Mouse (Mus musculus): ENCODE data around the gene Cox6b1.

Gene Cox6b1

DNA sequence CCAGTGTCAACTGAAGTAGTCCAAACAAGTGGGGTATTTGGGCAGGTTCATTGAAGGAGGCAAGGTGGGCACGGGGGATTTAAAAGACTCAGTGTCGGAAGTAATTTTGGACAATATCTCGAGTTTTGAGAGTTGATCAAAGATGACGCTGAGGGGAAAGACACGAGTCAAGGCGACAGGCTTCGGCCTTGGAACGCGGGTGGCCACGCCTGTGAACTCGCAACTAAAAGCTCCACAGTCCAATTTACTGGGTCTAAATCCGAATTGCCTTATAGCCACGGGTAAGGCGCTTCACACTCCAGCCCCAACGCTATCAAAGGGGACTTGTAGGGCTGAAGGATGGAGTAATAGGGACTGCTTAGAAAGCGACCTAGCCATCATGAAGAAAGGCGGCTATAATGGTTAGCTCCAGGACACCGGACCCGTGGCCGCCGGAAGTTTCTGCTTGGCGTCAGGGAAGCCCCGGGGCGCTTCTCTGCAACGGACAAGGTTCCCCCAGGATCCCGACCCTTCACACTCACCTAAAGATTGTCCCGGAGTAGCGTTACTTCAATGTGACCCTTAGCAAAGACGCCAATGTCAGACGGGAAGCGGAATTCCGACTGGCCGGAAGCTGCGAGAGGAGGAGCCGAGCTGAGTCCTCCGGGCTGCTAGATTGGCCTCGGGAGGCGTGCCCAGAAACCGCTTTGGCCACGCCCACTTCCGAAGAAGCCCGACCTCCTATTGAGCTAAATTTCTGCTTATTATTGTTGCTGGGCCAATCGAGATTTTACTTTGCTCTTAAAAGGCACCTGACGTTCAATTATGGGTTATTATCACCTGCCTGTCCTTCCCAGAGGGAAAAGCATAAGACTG, at the start of gene Cox6b1:
Gene Cox6b1 (minus strand): TSS at position 622 of the 855 bp plus-strand sequence.
- peak; percentile 61 to 72 for DNase-seq (ENCODE audit: low spot score in 2 of 2)

DNA sequence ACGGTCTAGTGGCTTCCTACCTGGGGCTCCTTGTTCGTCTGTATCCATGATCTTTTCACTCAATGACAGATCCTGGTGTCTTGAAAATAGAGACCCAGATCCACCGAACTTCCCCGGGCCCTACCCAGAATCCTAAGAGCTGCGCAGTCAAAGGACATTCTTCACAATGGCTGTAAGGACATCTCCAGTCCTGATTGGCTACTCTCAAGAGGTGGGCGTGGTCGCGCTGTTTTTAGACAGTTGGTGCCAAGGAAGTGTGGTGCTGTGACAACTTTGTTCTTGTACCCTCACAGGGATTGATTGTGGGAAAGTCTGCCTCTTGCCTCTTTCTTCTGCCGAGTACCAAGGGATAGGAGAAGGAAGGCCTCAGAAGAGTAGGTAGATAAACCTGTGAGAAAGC, 45.5 kb upstream of the Cox6b1 start, which contains the start of gene Pmis2:
Gene Pmis2 (minus strand): TSS at position 126 of the 400 bp plus-strand sequence.
- DNase-seq (ENCODE audit: low spot score in 2 of 2), result no peak

DNA sequence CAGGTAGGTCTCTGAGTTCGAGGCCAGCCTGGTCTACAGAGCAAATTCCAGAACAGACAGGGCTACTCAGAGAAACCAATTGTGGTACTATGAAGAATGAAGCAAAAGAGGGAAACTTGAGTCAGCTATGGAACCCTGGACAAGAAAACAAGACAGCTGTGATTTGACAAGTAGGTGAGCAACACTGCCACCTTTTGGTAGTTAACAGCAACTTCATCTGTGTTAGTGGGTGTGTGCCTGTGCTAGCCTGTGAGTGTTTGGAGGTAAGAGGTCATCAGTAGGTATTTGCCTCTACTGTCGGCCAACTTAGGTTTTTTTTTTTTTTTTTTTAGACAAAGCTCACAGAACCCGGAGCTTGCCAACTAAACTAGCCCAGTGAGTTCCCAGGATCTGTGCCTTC, 43.3 kb upstream of the Cox6b1 start:
- DNase-seq (ENCODE audit: low spot score in 2 of 2), result no peak

DNA sequence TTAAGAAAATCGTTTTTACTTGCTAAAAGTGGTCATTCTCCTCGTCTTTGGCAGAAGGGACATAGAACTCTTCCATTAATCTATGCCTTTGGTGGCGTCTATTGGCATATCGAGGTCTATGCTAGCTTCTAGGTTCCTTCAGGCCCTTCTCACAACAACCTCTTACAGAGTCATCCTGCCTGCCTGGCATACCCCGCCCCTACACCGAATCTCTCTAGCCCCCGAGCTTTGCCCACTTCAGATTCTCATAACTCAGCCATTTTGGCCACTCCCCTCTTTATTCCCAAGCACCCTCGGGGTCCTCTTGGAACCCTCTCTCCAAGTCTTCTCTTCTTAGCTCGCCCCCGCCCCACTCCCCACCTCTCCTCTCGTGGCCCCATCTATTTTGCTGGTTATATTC, 39.4 kb upstream of the Cox6b1 start:
- no peak for DNase-seq (ENCODE audit: low spot score in 2 of 2)

DNA sequence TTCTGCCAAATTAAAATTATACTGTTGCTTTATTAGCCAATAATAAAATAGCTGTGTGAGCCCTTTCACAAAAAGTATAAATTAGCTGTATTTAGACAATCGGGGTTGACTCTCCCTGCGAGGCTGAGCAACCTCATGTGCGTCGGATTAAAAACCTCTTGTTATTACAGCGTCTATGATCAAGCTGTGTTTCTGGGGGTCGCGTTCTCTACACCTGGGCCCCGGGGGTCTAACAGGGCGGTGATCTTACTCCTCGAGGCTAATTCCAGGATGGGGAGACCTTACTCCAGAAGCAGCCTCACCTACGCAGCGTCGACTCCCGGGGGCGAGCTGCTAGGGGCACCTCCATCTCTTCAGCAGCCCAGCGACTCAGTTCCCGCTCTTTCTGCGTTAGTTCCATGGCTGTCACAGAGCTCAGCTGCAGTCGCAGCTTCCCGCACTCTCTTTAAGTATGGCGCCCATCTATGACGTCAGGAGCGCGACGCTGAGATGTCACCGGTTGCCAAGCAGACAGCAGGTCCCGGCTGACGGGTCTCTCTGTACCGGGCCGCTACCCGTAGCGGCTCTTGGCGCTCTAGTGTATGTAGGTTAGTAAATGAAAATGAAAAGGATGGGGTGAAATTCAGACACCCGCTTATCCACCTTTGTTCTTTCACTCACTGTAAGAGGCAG, 38.7 kb upstream of the Cox6b1 start, which contains the start of gene Haus5:
Gene Haus5 (minus strand): TSS at position 466 of the 672 bp plus-strand sequence.
- peak; percentile 84 to 86 for DNase-seq (ENCODE audit: low spot score in 2 of 2)

DNA sequence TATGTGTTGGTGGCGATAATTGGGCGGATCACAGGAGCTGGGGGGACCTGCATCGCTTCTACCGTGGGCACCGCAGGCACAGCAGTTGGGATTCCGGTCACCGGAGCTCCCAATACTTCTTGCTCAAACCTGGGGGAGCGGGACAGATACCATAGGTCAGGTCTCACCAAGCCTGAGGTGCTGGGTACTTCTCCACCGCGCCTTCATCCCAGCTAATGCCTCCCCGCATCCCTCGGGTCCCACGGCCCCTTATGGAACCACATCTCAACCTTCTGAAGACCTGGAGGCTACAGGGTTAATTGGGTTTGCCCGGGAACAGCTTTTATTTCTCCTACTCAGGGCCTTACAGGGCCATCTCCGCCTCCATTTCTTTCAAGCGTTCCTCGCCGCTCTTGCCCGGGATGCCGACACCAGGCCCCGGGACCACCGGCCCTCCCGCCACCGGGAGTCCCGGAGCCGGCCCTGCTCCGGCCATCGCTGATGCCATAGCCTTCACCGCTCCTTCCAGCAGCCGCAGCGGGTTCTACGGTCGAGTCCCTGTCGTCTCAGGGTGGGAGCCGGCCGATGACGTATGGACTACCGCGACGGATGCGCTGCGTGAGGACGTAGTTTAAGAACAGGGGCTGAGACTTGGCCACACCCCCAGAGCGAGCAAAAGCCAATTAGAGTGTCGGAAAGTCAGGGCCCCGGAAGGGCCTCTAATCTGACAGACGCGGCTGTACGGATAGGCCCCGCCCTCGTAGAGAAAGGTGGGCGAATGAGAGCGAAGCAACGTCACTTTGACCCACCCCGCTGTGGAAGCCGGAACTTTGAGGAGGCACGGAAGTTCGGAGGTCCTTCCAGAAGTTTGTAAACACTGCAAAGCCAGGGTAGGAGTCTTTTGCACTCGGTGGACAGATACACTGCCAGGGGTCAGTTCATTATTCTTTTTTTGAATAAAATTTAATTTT, 23.9 kb upstream of the Cox6b1 start, which contains the start of gene Rbm42:
Gene Rbm42 (minus strand): TSS at position 727 of the 950 bp plus-strand sequence.
- DNase-seq (ENCODE audit: low spot score in 2 of 2), result peak; percentile 95 to 97

DNA sequence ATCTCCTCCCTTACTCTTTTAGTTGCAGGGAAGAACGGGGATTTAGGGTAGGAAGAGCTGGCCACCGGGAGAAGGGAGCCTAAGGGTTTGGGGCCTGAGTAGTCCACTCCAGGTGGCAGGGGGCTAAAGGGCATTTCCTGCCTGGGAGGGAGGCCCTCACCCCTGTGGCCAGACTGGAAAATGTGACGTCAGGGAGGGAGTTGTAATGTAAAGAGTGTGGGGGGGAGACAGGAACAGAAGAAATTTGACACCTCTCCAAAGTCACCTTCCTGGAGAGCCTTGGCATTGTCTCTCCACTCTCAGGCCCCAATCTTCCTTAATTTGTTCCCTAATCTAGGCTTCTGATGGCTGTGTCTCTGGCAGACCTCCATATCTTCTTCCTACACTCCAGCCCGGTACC, 13.1 kb upstream of the Cox6b1 start:
- no peak for DNase-seq (ENCODE audit: low spot score in 2 of 2)

DNA sequence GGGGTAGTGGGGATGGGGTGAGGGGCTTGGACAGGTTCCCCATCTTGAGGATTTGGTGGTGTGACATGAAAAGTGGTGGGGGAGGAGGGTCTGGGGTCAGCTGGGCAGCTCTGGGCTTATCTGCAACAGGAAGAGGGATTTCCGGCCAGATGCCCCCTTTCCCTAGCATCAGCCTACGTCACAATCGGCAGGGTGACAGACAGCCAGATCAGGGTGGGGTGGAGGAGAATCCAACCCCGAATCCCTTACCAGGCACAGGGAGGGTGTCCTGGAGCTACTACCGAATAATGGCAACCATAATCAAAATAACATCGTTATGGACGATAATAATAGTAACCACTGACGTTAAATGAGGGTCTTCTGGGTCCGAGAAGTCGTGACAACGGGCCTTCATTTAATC, 10.4 kb upstream of the Cox6b1 start:
- DNase-seq (ENCODE audit: low spot score in 2 of 2), result no peak

DNA sequence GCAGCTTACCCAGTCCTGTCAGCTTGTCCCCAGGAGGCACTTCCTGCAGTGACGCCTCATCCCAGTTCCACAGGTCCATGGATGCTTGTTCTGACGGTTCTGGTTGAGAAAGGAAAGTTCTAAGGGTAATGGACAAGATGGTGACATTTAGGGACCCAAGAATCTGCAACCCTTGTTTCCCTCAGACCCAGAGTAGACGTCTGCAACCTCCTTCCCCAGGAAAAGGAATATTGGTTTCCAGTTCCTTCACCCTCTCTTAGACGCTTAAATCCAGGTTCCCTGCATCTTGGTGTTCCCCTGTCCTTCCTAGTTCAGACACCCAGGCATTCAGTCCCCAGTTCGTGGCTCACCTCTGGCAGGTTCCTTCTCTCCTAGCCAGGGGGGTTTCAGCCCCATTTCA, 9.8 kb upstream of the Cox6b1 start, which contains the start of gene Etv2:
Gene Etv2 (minus strand): TSS at position 101 of the 400 bp plus-strand sequence.
- DNase-seq (ENCODE audit: low spot score in 2 of 2), result no peak

DNA sequence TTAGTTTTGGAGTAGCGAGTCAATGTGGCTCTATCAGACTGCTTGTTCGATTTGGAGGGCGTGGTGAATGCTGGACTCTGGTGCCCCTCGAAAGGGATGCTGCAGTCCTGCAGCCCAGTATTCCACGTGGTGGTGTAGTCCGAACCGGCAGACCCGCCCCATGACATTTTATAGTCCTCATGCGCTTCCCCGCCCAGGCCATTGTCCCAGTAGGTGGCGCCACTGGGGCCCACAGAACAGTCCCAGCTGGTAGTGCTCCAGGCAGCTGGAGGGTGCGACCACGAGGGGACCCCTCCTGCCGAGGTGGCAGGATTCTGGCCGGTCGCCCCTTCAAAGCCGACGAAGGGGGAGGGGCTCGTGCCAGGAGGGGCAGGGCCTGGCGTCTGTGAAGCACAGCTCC, 8.7 kb upstream of the Cox6b1 start:
- DNase-seq (ENCODE audit: low spot score in 2 of 2), result peak in 1 of 2 experiments; percentile 14

DNA sequence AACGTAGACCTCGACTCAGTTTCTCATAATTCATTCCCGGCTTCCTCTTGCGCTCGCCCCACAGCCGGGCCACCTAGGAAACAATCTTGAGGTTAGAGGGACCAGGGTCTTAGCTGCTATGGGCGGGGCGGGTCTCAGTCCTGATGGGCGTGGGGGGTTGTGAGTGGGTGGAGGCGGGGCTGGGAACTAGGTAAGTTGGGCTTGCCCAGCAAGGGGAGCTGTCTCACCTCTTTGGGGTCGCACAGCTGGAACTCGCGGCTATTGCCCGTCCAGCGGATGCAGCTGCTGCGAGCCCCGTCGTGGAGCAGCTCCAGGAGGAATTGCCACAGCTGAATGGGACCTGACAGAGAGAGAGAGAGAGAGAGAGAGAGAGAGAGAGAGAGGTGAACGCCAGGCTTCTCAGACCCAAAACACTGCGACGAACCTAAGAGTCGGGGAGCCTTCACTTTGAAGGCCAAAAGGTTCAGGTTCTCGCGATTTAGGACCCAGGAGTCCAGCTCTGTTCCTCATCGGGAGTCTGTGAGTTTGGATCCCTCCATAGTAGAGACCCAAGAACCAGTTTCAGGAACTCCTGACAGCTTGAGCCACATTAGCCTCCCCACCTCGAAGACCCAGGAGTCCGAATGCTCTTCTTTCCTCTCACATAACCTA, 7.9 kb upstream of the Cox6b1 start:
- DNase-seq (ENCODE audit: low spot score in 2 of 2), result no peak

DNA sequence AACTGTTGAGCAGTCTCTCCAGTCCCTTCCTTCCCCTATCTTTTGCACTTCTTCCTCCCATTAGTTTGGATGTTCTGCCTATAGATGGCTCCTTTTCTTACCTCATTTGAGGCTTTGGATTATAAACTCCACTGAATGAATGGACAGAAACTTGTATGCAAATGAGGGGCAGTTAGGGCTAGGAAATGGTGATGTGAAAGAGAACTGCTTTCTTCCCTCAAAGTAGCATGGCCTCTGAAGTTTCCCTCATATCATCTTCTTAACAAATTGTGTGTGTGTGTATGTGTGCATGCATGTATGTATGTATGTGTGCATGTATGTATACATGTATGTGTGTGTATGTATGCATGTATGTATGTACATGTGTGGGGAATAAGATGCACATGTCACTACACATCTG, 3.1 kb upstream of the Cox6b1 start:
- no peak for DNase-seq (ENCODE audit: low spot score in 2 of 2)

DNA sequence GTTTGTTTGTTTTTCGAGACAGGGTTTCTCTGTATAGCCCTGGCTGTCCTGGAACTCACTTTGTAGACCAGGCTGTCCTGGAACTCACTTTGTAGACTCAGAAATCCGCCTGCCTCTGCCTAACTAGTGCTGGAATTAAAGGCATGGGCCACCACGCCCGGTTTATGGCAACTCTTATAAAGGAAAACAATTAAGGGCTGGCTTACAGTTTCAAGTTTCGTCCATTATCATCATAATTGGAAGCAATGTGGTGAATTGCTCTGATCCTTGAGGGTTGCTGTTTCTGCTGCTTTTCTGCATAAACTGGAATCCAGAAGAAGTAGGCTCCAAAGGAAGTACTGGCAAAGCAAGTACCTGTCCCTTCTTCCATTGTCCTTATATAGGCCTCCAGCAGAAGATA, 696 bp upstream of the Cox6b1 start:
- DNase-seq (ENCODE audit: low spot score in 2 of 2), result no peak

DNA sequence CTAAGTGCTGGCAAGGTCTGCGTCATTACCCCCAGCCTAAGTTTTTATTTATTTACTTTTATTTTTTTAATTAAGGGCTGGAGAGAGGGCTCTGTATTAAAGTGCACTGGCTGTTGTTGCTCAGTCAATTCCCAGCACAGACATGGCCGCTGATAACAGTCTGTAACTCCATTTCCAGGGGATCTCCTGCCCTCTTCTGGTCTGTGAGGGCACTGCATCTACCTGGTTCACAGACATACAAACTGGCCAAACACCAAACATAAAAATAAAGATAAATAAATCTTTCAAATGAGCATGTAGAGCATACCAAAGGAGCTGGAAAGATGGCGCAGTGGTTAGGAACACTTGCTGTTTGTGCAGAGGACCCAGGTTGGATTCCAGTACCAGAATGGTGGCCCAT, 6.7 kb downstream of the Cox6b1 start:
- DNase-seq (ENCODE audit: low spot score in 2 of 2), result no peak

DNA sequence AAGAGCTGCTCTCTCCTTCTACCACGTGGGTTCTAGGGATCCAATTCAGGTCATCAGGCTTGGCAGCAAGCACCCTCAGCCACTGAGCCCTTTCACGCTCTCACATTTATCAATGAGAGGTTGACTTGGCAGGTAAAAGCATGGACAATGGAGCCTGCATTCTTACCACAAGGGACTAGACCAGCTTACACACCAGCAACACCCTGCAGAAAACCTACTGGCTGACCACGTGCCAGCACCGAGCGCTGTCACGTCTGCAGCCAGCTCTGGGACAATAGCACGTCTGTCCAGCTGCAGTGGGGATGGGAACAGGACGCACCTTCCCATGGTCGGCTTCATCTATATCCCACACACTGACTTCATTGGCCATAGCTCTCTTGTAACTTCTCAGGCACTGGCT, 7.3 kb downstream of the Cox6b1 start:
- no peak for DNase-seq (ENCODE audit: low spot score in 2 of 2)

DNA sequence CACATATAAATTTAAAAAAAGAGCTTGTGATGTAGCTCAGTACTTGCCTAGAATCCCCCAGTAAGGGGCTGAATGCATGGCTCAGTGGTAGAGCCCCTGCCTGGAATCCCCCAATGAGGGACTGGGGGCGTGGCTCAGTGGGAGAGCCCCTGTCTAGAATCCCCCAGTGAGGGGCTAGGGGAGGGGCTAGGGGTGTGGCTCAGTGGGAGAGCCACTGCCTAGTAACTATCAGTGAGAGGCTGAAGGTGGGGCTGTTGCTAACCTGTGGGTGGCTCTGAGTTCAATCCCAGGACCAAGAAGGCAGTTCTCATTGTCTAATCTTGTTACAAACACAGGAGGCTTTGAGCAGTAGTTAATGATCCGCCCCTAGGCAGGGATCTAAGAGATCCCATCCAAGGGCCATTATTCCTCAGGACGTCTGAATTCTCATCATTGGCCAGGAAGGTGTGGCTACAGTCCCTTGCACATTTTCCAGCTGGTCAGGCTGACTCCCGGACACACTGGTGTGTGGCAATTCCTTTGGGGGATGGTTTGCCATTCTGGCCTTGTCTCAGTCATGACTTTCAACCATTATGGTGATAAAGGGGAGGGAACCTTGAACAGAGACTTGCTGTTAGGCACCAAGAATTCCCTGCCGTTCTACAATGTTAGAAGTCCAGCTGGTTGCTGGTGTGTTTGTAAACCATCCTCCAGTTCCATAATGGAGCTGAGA, 10.7 kb downstream of the Cox6b1 start:
- DNase-seq (ENCODE audit: low spot score in 2 of 2), result no peak

DNA sequence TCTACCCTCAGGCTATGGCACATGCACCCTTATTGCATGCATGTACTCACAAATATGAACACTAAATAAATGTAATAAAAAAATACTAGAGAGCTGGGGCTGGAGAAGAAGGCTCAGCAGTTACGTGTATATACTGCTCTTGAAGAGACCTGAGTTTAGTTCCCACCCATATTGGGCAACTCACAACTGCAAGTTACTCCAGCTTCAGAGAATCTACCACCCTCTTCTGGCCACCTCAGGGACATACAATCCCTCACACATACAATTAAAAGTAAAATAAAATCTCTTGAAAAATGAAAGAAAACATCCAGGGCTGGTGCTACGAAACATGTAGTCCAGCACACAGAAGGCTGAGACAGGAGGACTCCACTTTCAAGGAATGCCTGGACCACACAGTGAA, 11.5 kb downstream of the Cox6b1 start:
- no peak for DNase-seq (ENCODE audit: low spot score in 2 of 2)

DNA sequence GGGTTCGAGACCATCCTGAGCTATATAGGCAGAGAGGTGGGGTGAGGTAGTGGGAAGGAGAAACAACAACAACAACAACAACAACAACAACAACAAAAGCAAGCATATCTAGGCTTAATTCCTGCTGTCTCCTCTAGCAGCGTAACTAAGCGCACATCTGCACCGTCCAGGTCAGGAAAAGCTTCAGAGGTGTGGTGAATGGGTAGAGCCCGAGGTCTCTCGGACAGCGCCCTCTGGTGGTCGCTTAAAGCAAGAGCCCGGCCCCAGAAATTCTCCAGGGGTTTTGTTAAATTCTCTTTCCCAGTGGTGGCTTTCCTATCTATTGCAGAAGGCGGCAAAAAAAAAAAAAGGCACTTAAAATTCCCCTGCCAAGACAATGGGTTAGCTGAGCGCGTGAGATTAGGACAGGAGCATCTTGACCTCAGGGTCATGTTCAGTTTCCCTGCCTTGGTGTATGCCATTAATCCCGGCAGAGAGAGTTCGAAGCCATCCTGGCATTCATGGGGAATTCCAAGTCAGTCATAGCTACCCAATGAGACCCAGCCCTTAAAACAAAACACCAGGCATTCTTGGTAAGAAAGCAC, 12.3 kb downstream of the Cox6b1 start:
- peak; percentile 28 to 29 for DNase-seq (ENCODE audit: low spot score in 2 of 2)

DNA sequence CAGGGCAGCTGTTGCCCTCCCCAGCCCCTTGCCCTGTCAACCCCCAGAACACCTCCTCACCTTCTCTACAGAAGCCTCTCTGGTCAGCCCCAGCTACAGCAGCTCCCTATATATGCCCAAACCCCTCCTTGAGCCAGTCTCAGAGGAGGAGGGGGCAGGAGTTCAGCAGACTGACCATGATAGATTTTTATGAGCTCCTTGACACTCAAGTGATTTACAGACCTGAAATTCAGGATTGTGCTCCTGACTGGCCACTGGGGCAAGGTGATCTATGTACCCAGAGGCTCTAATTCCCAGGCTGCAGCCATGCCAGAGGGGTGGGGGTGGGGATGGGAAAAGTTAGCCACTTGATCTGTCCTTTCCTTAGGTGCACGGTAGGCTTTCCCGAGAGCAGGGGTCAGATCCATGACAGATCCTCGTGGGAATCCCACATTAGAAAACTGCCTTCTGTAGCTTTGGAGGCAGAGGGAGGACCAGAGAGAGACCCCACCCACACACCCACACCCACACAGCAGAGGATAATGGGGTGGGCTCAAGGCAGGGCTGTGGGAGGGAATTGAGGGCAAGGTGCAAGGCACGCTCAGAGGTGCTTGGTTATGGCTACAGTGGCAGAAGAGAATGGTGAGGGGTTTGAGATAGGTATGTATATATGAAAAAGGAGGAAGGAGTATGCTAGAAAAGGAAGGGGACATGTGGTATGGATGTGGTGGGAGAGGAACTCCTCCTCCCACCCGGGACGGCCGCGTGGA, 13.1 kb downstream of the Cox6b1 start, which contains the start of gene Upk1a:
Gene Upk1a (minus strand): TSS at position 194 of the 749 bp plus-strand sequence.
- no peak for DNase-seq (ENCODE audit: low spot score in 2 of 2)

Measured in frontal cortex, postnatal 25 days (tissue).